Mouse (Mus musculus): ENCODE measurements around the gene Slc4a3. TPM values are rescaled to one million over a fixed set of nuclear protein-coding genes. Genes with fewer than 3 reads are reported as not detected.
A peak's percentile ranks its signal among the peaks of the same experiment; 100 is the strongest.

Gene Slc4a3
- polyA plus RNA-seq, 1 experiment, result 122 TPM

DNA sequence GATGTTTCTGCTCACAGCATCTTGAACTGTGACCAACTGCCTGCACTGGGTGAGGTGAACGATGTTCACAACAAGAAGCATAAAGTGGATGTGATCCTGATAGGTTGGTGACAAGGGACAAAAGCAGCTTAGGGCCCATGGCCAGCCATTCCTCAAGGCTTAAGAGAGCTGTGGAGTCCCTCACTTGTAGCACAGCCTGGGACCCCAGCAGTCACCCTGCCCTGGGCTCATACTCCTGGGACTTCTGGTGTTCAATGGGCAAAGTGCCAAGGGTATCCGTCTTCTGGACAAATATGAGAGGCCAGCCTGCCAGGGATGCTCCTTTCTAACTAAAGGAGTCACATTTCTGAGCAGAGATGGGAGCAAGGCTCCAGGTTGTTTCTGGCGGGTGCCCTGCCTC, 49.9 kb downstream of the Slc4a3 start:
- no peak for DNase-seq (ENCODE audit: extremely low spot score in 1 of 2, low spot score in 1 of 2)

DNA sequence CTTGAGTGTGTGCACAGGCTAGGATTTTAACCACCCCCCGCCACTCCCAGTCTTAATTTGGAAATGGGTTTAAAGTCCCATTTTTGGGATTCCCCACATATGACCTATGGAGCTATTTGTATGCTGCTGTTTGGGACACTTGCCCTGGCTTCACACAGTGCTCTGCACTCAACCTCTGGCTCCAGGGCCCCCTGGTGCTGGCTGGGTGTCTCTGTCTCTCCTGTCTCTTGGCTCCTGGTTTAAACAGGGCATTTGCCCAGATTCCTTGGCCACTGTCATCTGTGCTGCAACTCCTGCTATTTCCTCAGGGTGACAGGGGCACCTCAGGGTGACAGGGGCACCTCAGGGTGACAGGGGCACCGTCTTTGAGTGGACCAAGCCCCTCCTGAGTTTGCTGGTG, 50.8 kb downstream of the Slc4a3 start:
- DNase-seq (ENCODE audit: extremely low spot score in 1 of 2, low spot score in 1 of 2), result no peak

DNA sequence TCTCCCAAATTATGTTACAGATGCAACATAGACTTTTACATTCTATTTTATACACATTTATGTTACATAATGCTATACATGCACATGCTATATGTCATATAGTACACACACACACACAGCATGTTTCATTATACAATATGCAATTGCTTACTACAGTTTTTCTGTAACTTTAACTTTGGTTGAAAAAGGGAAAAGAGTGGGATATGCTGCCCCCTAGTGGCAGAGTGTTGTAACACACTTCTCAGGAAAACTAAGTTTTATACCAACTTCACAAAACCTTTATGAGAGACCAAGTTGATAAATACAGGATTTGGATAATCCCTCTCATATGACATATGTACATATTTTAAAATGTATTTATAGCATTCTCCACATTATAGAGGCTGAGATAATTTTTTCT, 51.6 kb downstream of the Slc4a3 start:
- peak in 1 of 2 experiments; percentile 91 for DNase-seq (ENCODE audit: extremely low spot score in 1 of 2, low spot score in 1 of 2)

DNA sequence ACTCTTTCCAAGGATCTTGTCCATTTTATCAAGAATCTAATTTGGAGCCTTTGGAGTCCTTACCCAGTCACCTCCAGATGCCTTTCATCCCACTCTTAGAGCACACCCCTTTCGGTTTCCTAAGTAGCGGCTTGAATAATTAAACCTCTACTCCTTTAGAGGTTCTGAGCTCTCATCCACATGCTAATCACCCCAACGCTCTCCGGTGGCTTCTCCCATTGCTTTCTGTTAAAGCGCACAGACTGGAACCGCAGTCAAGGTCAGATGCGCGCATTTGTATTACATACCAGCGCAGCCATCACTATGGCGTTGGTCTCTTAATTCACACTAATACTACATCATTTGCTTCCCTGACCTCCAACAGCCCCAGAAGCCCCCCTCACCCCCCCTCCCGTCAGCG, 55.7 kb downstream of the Slc4a3 start:
- no peak for DNase-seq (ENCODE audit: extremely low spot score in 1 of 2, low spot score in 1 of 2)

DNA sequence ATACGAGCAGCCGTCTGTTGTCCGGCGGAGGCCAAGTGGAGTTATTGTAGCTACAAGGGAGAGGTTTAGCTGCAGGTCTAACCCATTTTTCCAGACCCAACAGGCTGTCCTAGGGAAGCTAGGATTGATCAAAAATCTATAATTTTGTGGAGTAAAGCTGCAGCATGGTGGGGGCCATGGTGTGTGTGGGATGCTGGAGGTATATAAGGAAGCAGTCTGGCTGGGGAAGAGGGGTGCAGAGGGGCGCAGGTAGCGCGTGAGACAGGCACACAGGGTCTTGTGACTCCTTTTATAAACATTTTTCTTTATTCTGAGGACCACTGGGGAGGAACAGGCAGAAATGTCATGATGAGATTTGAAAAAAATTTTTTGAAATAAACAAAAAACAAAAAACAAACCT, 57.5 kb downstream of the Slc4a3 start:
- no peak for DNase-seq (ENCODE audit: extremely low spot score in 1 of 2, low spot score in 1 of 2)

DNA sequence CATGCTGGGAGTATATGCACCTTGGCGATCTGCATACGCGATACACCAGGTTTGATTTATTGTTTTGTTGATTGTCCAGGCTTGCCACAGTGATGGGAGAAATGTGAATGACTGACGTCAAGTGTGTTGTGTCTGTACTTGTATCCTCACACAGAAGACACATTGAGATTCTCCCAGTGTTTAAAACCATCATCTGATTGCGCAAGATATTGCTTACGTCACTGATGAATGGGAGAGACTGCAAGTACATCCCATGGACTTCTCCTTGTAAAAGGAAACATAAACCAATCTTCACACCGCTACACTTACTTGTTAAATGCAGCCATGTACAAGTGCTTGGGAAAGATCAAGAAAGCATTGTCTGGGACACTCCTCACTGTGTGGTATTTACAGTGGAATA, 62.2 kb downstream of the Slc4a3 start:
- DNase-seq (ENCODE audit: extremely low spot score in 1 of 2, low spot score in 1 of 2), result no peak

DNA sequence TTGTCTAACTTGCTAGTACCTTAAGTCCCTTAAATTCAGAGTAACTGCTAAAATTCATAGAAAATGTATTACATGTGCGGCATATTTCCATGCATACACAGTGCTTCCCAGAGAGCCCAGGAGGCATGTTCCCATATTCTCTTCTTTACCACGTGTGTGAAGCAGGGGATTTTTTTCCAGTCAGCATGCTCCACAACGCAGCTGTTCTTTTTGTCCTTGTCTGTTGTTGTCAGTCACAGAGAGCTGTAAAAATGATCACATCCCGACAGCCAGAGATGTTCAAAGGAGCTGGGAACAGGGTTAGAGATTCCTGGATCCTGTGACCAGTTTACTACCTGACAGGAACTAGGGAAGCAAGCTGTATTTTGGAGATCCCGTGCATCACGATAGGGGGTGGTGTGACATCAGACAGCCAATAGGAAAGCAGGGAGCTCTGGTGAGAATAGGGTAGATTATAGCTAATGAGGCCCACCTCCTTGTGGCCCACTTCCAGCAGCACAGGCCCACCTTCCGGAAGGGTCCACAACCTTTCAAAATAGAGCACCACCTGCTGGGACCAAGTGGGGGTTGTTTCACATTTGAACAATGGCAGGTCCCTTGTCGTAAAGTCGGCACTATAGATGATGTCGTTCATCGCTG, 62.7 kb downstream of the Slc4a3 start:
- no peak for DNase-seq (ENCODE audit: extremely low spot score in 1 of 2, low spot score in 1 of 2)

DNA sequence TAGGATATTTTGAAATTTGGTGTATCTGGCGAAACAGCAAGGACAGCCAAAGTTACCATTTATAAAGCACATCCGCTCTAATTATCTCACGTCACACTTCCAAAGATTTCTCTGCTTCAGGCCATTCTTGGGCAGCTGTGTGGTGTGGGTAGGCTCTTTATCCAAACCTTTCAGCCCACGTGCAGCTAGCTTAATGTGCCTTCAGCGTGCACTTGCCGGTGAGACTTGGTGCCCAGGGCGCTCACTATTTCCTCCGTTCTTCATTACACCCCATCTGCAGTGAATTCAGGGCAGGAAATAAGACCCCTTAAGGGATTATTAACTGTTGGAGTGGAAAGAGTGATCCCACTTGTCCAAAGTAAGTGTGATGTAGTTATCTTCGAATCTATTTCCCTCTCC, 63.2 kb downstream of the Slc4a3 start:
- DNase-seq (ENCODE audit: extremely low spot score in 1 of 2, low spot score in 1 of 2), result no peak

DNA sequence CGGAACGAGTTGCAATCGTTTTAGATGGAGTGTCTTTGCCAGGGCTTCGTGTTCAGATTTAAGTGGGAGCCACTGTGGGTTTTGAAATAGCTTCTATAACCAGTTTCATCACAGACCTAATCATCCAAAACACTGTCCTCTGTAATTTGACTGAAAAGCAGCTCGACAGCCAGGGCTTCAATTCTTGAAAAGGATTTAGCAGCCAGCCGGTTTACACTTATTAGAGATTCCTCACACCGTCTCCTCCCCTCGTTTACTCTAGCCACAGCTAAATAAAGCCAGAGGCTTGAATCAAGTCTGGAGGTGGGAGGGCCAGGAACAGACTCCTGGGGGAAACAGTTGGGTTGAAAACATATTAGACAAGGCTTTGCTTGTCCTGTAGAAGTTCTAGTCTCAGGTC, 64.5 kb downstream of the Slc4a3 start:
- DNase-seq (ENCODE audit: extremely low spot score in 1 of 2, low spot score in 1 of 2), result no peak

Other genes starting within 250 kb of the Slc4a3 start
- 81.1 and 81.9 TPM in 2 replicates for gene Dnpep, start 228.3 kb upstream of the Slc4a3 start, polyA plus RNA-seq (2012; rRNA removed)
- gene Des, start 185.9 kb upstream of the Slc4a3 start, polyA plus RNA-seq (2012; rRNA removed), result 2.5 and 3.5 TPM in 2 replicates
- 134 and 135 TPM in 2 replicates for gene Speg, start 171.0 kb upstream of the Slc4a3 start, polyA plus RNA-seq (2012; rRNA removed)
- 101 and 111 TPM in 2 replicates for gene Gmppa, start 110.3 kb upstream of the Slc4a3 start, polyA plus RNA-seq (2012; rRNA removed)
- 11.9 and 13.5 TPM in 2 replicates for gene Asic4, start 95.8 kb upstream of the Slc4a3 start, polyA plus RNA-seq (2012; rRNA removed)
- 73.9 and 79.5 TPM in 2 replicates for gene Chpf, start 67.0 kb upstream of the Slc4a3 start, polyA plus RNA-seq (2012; rRNA removed)
- 73.1 and 82.3 TPM in 2 replicates for gene Tmem198, start 66.7 kb upstream of the Slc4a3 start, polyA plus RNA-seq (2012; rRNA removed)
- gene Obsl1, start 39.8 kb upstream of the Slc4a3 start, polyA plus RNA-seq (2012; rRNA removed), result 36.4 and 37.9 TPM in 2 replicates
- gene Inha, start 39.2 kb upstream of the Slc4a3 start, polyA plus RNA-seq (2012; rRNA removed), result 80.9 and 92.8 TPM in 2 replicates
- 33.8 and 36.3 TPM in 2 replicates for gene Stk11ip, start 24.7 kb upstream of the Slc4a3 start, polyA plus RNA-seq (2012; rRNA removed)

All from frontal cortex, adult 2 months (tissue).